Mouse (Mus musculus) adrenal gland, postnatal 25 days (tissue): ENCODE results near the gene Fam72a. TPM values are rescaled to one million over a fixed set of nuclear protein-coding genes. Genes with fewer than 3 reads are reported as not detected.
"Not testable (repeated sequence)": the region's sequence is repeated elsewhere in the genome, so short reads cannot be mapped to it uniquely, and the experiment has no call there.

ENCODE experiments used
- DNase-seq: peaks from one replicate; pipeline ENCODE4 v3.0.0; 2021; ENCODE audit warnings: mixed read lengths
- total RNA-seq: library from RNA; stranded (reverse); gene quantifications from 2 replicates; pipeline ENCODE4 v1.2.3, GENCODE M21; 2021

Fam72a gene
- total RNA-seq, 1 experiment from 2014 or later = 1.9 TPM

- DNase-seq = peak; percentile 71
Measured at GRCm38 (mm10) chr1:131526371-131527270, 1.1 kb upstream of the Fam72a start.

GRCm38 (mm10) chr1:131528081-131528507, 391 bp downstream of the Fam72a start:
- peak; percentile 84 for DNase-seq

GRCm38 (mm10) chr1:131528561-131529166, 961 bp downstream of the Fam72a start:
- no peak for DNase-seq

GRCm38 (mm10) chr1:131539771-131540170, 12.1 kb downstream of the Fam72a start:
- DNase-seq = no peak

GRCm38 (mm10) chr1:131540795-131541194, 13.1 kb downstream of the Fam72a start:
- DNase-seq = no peak

- DNase-seq = no peak
Measured at GRCm38 (mm10) chr1:131541431-131541830, 13.7 kb downstream of the Fam72a start.

- no peak for DNase-seq
Measured at GRCm38 (mm10) chr1:131541903-131542302, 14.2 kb downstream of the Fam72a start.

GRCm38 (mm10) chr1:131543886-131544565, 16.3 kb downstream of the Fam72a start:
- no peak for DNase-seq

GRCm38 (mm10) chr1:131546798-131547690, 19.3 kb downstream of the Fam72a start:
- DNase-seq = no peak

- DNase-seq = no peak
Measured at GRCm38 (mm10) chr1:131548494-131549365, 21.0 kb downstream of the Fam72a start.

GRCm38 (mm10) chr1:131551956-131552355, 24.3 kb downstream of the Fam72a start:
- no peak for DNase-seq

GRCm38 (mm10) chr1:131553428-131553827, 25.7 kb downstream of the Fam72a start:
- DNase-seq = no peak

GRCm38 (mm10) chr1:131555042-131555812, 27.5 kb downstream of the Fam72a start:
- peak; percentile 77 for DNase-seq

- no peak for DNase-seq
Measured at GRCm38 (mm10) chr1:131560500-131560899, 32.8 kb downstream of the Fam72a start.

- DNase-seq = no peak
Measured at GRCm38 (mm10) chr1:131562081-131562480, 34.4 kb downstream of the Fam72a start.

- not testable (repeated sequence) for DNase-seq
Measured at GRCm38 (mm10) chr1:131566056-131566455, 38.4 kb downstream of the Fam72a start.

GRCm38 (mm10) chr1:131569721-131570120, 42.0 kb downstream of the Fam72a start:
- DNase-seq = no peak

GRCm38 (mm10) chr1:131570391-131570790, 42.7 kb downstream of the Fam72a start:
- DNase-seq = no peak

- peak; percentile 42 for DNase-seq
Measured at GRCm38 (mm10) chr1:131573721-131574120, 46.0 kb downstream of the Fam72a start.
